Mouse (Mus musculus) telencephalon, adult 2 months (tissue): ENCODE data around the gene Foxp1.

ENCODE experiments used
- DNase-seq: peaks from one replicate; pipeline ENCODE4 v3.0.0-alpha.2; 2011; ENCODE audit warnings: low read depth, low spot score

The Foxp1 gene

GRCm38 (mm10) chr6:99484197-99484725 lies 38.3 kb downstream of the Foxp1 start:
- DNase-seq = no peak

- DNase-seq = no peak
Observed at GRCm38 (mm10) chr6:99483556-99483955, 39.0 kb downstream of the Foxp1 start.

GRCm38 (mm10) chr6:99481568-99481967 lies 41.0 kb downstream of the Foxp1 start:
- no peak for DNase-seq

- no peak for DNase-seq
Observed at GRCm38 (mm10) chr6:99478873-99479650, 43.5 kb downstream of the Foxp1 start.

GRCm38 (mm10) chr6:99475040-99475439 lies 47.5 kb downstream of the Foxp1 start:
- no peak for DNase-seq

DNA sequence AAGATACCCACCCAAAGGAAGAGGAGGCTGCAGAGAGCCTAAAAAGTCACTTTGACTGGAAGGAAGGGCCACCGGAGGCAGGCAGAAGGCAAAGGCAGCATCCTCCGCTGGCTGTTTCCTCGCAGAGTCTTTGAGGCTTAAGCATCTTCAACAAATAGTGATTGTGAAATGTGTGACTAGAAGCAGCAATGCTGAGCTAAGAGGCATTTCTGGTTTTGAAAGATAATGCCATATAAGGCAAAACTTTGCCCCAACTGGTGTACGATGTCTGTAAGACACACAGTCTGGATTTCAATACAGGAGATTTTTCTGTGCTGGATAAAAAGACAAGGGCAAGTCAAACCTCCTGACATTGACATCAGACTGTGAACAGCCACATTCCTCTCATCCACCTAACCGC lies 51.6 kb downstream of the Foxp1 start:
- no peak for DNase-seq

DNA sequence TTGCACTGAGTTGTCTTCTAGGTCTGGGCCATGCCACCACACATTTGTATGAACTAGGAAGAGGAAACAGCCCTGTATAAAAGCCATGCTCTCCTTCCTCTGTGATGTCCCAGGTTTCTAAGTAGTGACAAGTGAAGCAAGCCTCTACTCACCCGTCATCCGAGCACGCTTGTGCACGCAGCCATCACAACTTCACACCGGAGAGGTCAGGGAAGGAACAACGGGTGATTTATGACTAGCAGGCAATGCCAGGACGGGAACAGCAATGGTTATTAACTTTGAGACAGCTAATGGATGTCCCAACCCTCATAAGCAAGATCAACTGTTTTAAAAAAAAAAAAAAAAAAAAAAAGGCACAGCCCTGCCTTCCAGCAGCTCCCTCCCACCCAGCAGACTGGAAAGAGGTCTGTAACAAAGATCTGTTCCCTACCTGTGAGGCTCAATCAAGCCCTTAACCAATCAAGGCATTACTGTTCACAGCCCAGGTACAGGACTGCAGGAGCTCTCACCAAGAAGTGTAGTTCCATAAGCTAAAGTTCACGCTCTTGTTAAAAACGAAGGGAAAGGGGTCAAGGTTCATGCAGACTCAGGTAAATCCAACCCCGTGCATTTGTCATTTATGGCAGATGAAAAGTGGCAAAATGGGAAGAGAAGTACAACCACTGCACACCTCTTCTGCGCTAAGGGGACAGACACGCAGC lies 53.2 kb downstream of the Foxp1 start:
- DNase-seq = no peak

- DNase-seq = no peak
Observed at GRCm38 (mm10) chr6:99467831-99468230, 54.7 kb downstream of the Foxp1 start.

DNA sequence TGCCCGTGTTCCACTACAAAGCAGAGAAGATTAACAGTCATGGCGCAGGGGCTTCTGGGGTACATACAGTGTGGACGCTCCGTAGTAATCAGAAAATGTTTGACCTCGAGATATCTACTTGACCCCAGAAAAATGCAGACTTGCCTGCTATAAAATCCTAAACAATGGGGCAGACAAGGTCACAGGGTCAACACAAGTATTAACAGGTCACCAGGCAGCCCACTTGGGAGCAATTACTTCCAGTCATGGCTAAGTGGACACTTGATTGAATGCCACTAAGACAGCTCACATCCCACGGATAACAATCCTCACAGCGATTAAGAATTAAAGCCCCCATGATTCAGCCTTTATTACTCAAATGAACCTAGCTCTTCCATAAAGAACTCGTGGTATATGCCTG lies 55.4 kb downstream of the Foxp1 start:
- DNase-seq = no peak

- peak; percentile 36 for DNase-seq
Observed at GRCm38 (mm10) chr6:99466354-99466753, 56.2 kb downstream of the Foxp1 start.

DNA sequence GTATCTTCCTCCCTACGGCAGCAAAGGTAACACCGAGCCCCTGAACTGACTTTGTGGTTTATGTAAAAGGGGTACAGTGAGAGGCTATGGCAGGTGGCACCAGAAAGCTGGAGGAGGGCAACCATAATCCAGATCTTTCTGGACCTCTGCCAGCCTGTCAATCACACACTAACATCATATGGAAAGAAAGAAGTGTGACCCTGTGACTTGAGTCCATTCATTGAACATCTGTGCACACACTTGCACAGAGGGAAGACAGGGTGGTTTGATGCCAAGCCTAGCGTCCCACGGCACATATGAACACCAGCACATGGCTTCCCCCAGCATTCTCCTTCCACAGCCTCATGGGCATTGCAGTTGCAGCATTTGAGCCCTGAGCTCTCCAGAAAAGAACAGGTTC lies 58.1 kb downstream of the Foxp1 start:
- DNase-seq = no peak

- no peak for DNase-seq
Observed at GRCm38 (mm10) chr6:99463906-99464305, 58.6 kb downstream of the Foxp1 start.

DNA sequence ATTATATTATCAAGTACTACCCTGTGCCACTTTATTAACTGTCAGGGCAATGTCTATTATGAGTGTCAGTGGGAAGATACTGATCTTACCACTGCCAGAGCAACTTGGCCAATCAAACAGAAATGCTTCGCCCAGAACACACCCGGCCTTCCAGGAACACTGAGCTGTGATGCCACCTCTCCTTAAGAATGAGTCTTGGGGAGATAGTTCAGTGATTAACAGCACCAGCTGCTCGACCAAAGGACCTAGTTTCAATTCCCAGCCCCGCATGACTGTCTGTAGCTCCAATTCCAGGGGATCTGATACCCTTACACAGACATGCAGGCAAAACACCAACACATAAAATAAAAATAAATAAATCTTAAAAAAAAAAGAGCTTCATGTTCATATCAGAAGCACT lies 63.7 kb downstream of the Foxp1 start:
- no peak for DNase-seq

- no peak for DNase-seq
Observed at GRCm38 (mm10) chr6:99453763-99454520, 68.6 kb downstream of the Foxp1 start.

GRCm38 (mm10) chr6:99452638-99453185 lies 69.8 kb downstream of the Foxp1 start:
- DNase-seq = no peak

GRCm38 (mm10) chr6:99451479-99451878 lies 71.0 kb downstream of the Foxp1 start:
- DNase-seq = no peak

DNA sequence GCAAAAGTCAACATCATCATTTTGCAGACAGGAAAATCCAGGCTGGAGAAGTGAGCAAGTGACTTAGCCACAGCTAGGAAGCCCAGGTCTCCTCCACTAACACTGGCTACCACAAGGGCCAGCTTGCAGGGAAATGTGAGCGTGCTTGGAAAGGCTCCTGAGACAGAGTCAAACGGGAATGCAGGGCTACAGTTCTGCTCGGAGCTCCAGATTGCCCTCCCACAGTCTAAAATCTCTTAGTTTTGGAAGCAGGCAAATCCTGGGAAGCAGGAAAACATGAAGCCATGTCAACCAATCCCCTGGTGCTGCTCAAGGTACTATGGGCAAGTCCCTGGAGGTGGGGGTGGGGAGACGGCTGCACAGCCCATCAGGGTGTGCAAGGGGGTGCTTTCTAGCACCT lies 75.1 kb downstream of the Foxp1 start:
- DNase-seq = no peak

DNA sequence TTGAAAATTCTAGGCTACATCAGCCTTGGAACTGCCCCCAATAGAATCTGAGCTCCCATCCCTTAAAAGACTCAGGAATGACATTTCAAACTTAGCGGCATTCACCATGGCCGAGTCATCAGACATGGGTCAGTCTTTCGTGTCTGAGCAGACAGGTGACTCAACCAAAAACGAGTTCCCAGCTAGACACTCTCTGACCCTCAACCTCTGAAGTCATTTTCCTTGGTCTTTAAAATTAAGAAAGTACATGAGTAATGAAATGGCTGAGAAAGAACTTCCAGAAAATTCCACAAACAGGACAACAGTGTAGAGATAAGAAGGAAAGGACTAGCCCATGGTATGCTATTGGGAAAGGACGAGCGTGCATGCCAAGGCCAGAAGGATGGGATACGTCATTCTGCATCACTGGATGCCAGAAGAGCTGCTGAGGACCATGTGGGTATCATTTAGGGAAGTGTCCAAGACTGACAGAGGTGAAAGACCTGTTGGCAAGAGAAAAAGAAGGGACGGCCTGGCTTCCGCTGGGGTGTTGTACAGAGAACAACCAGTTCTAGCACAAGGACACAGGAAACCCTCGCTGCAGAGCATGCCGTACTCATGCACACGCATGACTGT lies 75.6 kb downstream of the Foxp1 start:
- DNase-seq = no peak

DNA sequence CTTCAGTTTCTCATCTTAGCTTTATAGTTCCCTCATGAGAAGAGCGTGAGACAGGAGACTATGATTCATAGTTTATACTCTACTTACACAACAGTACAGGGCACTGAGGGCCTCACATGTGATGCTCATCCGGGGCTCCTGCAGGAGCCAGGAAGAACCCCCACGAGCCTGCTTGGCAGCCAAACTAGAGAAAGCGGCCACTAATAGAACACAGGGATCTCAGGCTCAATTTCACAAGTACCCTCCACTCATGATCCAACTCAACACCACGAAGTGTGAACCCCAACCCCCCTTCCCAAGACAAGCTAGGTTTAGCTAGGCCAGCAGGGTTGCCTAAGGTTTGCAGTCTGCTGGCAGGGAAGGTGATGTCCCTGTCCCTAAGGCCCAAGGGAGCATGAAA lies 79.1 kb downstream of the Foxp1 start:
- DNase-seq = no peak

- peak; percentile 79 for DNase-seq
Observed at GRCm38 (mm10) chr6:99441100-99441499, 81.4 kb downstream of the Foxp1 start.

DNA sequence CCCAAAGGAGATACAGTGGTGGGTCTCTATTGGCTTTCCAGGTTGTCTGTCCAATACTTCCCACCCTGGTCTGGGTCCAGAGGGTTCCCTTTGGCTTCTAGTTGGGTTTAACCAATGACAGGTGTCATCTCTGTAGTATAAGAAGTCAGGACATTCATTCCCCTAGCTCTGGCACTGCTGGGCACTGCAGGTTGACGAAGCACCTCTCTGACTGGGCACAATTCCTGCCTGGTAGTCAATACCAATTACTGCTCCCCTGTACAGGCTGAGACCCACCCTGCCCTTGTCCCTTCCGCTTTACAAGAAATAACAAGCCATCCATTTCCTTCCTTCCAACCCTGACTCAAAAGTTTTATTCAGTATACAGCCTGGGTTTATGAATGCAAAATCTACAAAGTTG lies 81.9 kb downstream of the Foxp1 start:
- no peak for DNase-seq
